Mouse (Mus musculus) liver, embryonic 14.5 days (tissue): ENCODE measurements around the gene Stk24. TPM values are rescaled to one million over a fixed set of nuclear protein-coding genes. Genes with fewer than 3 reads are reported as not detected.
A peak's percentile ranks its signal among the peaks of the same experiment; 100 is the strongest.

Experiments
- ATAC-seq: fragments of 200-750 bp; cut with Nextera tagmentation; 2 replicates; pipeline ENCODE4 v1.8.0; 2017; ENCODE audit warnings: moderate number of reproducible peaks, mild to moderate bottlenecking, moderate library complexity; ENCODE audit not compliant: insufficient read depth
- DNase-seq, 3 experiments: peaks; one replicate each; pipeline ENCODE4 v3.0.0-alpha.2; 2012 to 2013; ENCODE audit warnings: low read depth in 3 of 3, low spot score in 3 of 3
- H3K27ac ChIP-seq: fragments of 300-500 bp; sonication (generic); 2 replicates; pipeline ENCODE4 v1.5.1; 2014; ENCODE audit warnings: moderate library complexity, mild to moderate bottlenecking, control low read depth, inconsistent platforms
- H3K27me3 ChIP-seq: fragments of 300-500 bp; sonication (generic); 2 replicates; pipeline ENCODE4 v1.6.1; 2014; ENCODE audit warnings: mild to moderate bottlenecking, low read length, moderate library complexity; ENCODE audit not compliant: control insufficient read depth, insufficient read depth
- H3K36me3 ChIP-seq: fragments of 300-500 bp; sonication (generic); replicated peaks from 2 replicates; pipeline ENCODE4 v1.6.1; 2014; ENCODE audit warnings: low read depth; ENCODE audit not compliant: control insufficient read depth, insufficient read depth
- H3K4me1 ChIP-seq, 2 experiments: fragments of 200-500 bp in 1 of 2; fragments of 300-500 bp in 1 of 2; sonication (generic) in 1 of 2; replicated peaks; 2 replicates each; pipeline ENCODE4 v1.6.1; 2012 to 2014; ENCODE audit warnings: antibody characterized with exemption in 1 of 2, inconsistent platforms in 1 of 2, low read length in 1 of 2; ENCODE audit not compliant: control insufficient read depth in 2 of 2, insufficient read depth in 2 of 2
- H3K4me2 ChIP-seq: fragments of 300-500 bp; sonication (generic); 2 replicates; pipeline ENCODE4 v1.6.1; 2014; ENCODE audit warnings: low read depth, mild to moderate bottlenecking, control low read depth, moderate library complexity
- H3K4me3 ChIP-seq, 2 experiments: fragments of 200-500 bp in 1 of 2; fragments of 300-500 bp in 1 of 2; sonication (generic) in 1 of 2; 2 replicates each; pipeline ENCODE4 v1.5.1; 2012 to 2014; ENCODE audit warnings: low read depth in 2 of 2, low read length in 2 of 2, mild to moderate bottlenecking in 2 of 2, control low read depth in 1 of 2, inconsistent platforms in 1 of 2, moderate library complexity in 1 of 2; ENCODE audit not compliant: insufficient read depth in 1 of 2
- H3K9ac ChIP-seq: fragments of 300-500 bp; sonication (generic); replicated peaks from 2 replicates; pipeline ENCODE4 v1.6.1; 2014; ENCODE audit warnings: mild to moderate bottlenecking, control low read depth, moderate library complexity
- H3K9me3 ChIP-seq: fragments of 300-500 bp; sonication (generic); 2 replicates; pipeline ENCODE4 v1.6.1; 2016; ENCODE audit warnings: low read length, mixed read lengths; ENCODE audit not compliant: control insufficient read depth
- CTCF ChIP-seq: IDR thresholded peaks from 2 replicates; pipeline ENCODE4 v1.5.1; 2016; ENCODE audit warnings: antibody characterized with exemption, low read depth, control low read depth
- EP300 ChIP-seq: IDR thresholded peaks from 2 replicates; pipeline ENCODE4 v1.6.1; 2016; ENCODE audit warnings: antibody characterized with exemption, low read depth
- WGBS: fragments of 180-500 bp; shearing (Covaris S2); extraction: QIAGEN DNeasy Blood & Tissue Kit; methylation state at CpG from one replicate; pipeline ENCODE4 v1.1.7; 2014; ENCODE audit not compliant: insufficient replicate concordance; 5-methylcytosine and 5-hydroxymethylcytosine counted together
- polyA plus RNA-seq, 2 experiments: library from polyadenylated mRNA; depleted of rRNA in 1 of 2; stranded (reverse) in 1 of 2; unstranded in 1 of 2; fragments of >200 nt; fragmentation: Nextera tagmentation in 1 of 2; extraction: Ambion mirVana in 1 of 2; gene quantifications; 2 replicates each; pipeline versions ENCODE4 v1.2.1 to v1.2.3; 2012 to 2014

The Stk24 gene
- polyA plus RNA-seq, 2 experiments, result 22.5 to 31.0 TPM

DNA sequence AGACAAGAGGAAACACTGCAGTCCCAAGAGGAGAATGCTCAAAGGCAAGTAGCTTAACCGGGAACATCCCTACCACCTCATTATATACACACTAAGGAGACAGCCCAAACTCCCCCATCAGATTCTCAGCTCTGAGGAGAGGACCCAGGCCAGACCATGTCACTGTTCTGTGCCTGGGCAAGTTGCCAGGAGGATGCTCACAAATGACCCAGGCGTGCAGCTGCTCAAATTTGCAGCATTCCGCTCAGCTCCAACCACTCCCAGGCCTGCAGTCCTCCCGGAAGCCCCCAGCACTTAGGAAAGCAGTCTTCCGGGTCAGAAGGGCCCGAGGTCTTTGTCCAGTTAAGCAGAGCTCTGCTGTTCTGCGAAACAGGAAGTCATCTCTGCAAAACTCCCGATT lies 31.6 kb downstream of the Stk24 start:
- no peak overlapping the region for H3K9ac ChIP-seq
- no peaks in the 10 kb centered on the region for H3K27me3 ChIP-seq
- ATAC-seq (no peak), DNase-seq (no peak)
- 65% methylated on average over 8 of the region's 8 CpGs for WGBS
- H3K36me3 ChIP-seq, result no peaks in the 10 kb centered on the region
- H3K27ac ChIP-seq, result no peak overlapping the region
- no peaks in the 10 kb centered on the region for H3K9me3 ChIP-seq
- no peak overlapping the region for H3K4me2 ChIP-seq
- H3K4me3 ChIP-seq, result no peak overlapping the region
- H3K4me1 ChIP-seq, result peaks cover 31 to 50% of the 10 kb centered on the region in 2 experiments
- TF ChIP-seq CTCF (no peak), EP300 (no peak)

DNA sequence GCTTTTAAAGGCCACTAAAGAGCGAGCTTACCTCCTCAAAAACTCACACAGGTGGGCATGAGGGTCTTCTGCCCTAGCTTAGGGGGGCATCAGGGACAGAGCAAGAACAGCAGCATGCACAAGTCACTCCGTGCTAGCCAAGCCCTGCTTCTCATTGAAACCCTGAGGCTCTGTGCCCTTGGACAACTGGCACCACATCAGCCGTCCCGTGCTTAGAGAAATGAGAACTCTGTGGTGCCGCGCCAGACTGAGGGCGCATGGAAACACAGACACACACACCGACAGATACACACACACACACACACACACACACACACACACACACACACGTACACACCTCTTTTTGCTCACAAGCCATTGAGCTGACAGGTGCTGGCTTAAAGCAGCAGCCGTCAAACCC lies 32.7 kb downstream of the Stk24 start:
- H3K4me1 ChIP-seq, result peaks cover 19 to 39% of the 10 kb centered on the region in 2 experiments
- H3K4me3 ChIP-seq, result no peak overlapping the region
- no peaks in the 10 kb centered on the region for H3K36me3 ChIP-seq
- H3K9me3 ChIP-seq, result no peaks in the 10 kb centered on the region
- no peak overlapping the region for H3K9ac ChIP-seq
- H3K27ac ChIP-seq, result no peak overlapping the region; the same call in 1 of the 2 replicates
- WGBS, result 83% methylated on average over 10 of the region's 10 CpGs
- no peak for ATAC-seq
- H3K27me3 ChIP-seq, result no peaks in the 10 kb centered on the region
- no peak for TF ChIP-seq CTCF
- no peak for TF ChIP-seq EP300
- no peak overlapping the region for H3K4me2 ChIP-seq
- DNase-seq, result no peak

DNA sequence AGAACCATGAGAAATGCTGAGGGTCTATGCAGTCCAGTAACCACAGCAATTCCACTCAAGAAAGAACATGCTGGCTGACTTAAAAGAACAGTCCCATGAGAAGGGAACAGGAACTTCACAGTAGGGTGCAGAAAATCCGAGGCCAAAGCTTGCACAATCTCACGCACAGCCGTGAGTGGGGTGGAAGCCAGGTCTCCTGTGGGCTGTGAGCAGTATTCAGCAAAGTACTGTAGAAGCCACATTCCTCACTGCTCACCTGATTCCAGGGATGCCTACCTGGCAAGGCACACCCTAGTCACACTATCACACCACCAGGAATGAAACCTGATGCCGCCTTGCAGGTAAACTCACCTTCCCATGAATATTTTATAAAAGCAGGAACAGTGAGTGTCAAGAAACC lies 33.2 kb downstream of the Stk24 start:
- Histone ChIP-seq H3K4me1 (peaks cover 15 to 34% of the 10 kb centered on the region in 2 experiments), H3K36me3 (no peaks in the 10 kb centered on the region), H3K27me3 (no peaks in the 10 kb centered on the region), H3K9me3 (no peaks in the 10 kb centered on the region), H3K27ac (no peak overlapping the region; the same call in 1 of the 2 replicates), H3K4me2 (no peak overlapping the region), H3K9ac (no peak overlapping the region), H3K4me3 (no peak overlapping the region)
- TF ChIP-seq EP300, result no peak
- TF ChIP-seq CTCF, result no peak
- 62% methylated on average over 4 of the region's 4 CpGs for WGBS
- no peak for ATAC-seq
- no peak for DNase-seq

DNA sequence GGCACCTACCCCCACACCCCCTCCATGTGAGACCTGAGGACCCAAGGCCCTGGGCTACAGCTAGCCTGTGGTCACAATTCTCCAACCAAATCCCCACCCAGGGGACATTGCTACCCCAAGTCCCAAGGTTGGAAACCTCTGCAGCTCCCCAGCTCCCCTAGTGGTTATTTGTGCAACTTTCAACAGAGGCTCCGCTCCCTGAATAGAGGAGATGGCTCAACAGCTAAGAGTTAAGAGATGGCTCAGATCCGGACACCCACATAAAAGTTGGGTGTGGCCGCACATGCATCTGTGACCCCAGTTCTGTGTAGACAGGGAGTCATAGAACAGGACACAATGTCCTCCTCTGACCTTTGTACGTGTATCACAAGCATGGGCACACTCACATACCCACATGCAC lies 33.8 kb downstream of the Stk24 start:
- ATAC-seq, result peak; percentile 60
- no peaks in the 10 kb centered on the region for H3K27me3 ChIP-seq
- H3K9me3 ChIP-seq, result no peaks in the 10 kb centered on the region
- no peak overlapping the region for H3K4me3 ChIP-seq
- peaks cover 9 to 28% of the 10 kb centered on the region in 2 experiments for H3K4me1 ChIP-seq
- no peak overlapping the region for H3K27ac ChIP-seq
- H3K36me3 ChIP-seq, result no peaks in the 10 kb centered on the region
- H3K9ac ChIP-seq, result no peak overlapping the region
- TF ChIP-seq CTCF (peak; percentile 80), EP300 (no peak)
- no peak overlapping the region for H3K4me2 ChIP-seq
- no peak for DNase-seq
- WGBS, result 56% methylated on average over 4 of the region's 4 CpGs

DNA sequence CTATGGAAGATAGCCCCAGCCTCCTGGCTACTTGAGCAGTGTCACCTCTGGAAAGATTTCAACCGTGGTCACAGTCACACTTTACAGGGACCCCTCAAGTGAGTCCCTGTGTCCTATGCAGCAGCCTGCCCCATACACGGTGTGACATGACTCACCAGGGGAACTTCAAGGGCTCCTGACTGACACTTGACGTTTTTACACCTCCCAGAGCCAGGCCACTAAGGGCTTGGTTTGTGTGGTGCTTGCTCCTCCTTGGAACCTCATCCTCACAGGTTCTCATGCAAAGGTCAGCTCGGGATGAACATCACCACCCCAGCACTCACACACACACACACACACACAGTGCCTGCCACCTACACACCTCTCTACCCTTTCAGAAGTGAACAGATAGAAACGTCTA lies 34.9 kb downstream of the Stk24 start:
- Histone ChIP-seq H3K9me3 (no peaks in the 10 kb centered on the region), H3K4me1 (peaks cover 8 to 27% of the 10 kb centered on the region in 2 experiments), H3K27ac (no peak overlapping the region), H3K4me3 (no peak overlapping the region), H3K27me3 (no peaks in the 10 kb centered on the region), H3K4me2 (no peak overlapping the region), H3K36me3 (no peaks in the 10 kb centered on the region), H3K9ac (no peak overlapping the region)
- DNase-seq (no peak), ATAC-seq (no peak)
- 49% methylated on average over 5 of the region's 5 CpGs for WGBS
- no peak for TF ChIP-seq EP300
- TF ChIP-seq CTCF, result no peak
